Mouse (Mus musculus): ENCODE data around the gene Itprip.

Itprip gene

DNA sequence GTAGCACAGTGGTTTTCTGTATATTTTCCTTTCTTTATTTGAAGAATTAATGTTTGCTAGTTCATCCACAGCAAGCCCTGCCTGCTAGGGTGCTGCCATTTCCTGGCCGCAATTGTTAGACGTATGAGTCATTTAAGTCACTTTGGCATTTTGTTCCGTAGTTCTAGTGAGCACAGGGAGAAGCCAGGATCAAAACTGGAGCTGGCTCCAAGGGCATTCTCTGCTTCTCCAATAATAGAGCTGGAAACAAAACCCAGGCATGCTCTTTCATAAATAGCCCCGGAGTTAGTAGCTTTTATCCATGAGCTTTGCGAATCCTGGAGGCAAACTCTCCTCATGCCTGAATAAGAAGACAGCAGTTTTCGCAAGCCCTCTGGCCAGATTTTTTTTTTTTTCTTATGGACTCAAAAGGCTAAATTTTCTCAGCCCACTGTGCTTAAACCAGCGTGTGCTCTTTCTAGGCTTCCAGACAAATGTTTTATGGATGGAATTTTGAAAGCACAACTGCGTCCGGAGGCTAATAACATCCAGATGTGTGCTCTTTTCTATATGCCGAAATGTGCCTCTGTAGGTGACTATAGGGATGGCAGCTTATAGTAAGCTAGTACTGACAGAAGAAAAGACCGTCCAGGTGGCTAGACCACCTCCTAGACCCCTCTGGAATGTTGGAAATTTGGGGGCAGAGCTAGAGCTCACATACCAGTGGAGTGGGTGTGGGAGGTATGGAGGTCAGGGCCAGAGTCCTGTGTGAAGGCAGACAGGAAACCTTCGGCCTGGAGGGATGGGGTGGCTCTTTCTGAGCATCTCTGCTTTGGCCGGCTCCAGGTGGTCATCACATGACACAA, 64.9 kb downstream of the Itprip start:
- peak; percentile 93 for DNase-seq (ENCODE audit: low read depth, low spot score)

DNA sequence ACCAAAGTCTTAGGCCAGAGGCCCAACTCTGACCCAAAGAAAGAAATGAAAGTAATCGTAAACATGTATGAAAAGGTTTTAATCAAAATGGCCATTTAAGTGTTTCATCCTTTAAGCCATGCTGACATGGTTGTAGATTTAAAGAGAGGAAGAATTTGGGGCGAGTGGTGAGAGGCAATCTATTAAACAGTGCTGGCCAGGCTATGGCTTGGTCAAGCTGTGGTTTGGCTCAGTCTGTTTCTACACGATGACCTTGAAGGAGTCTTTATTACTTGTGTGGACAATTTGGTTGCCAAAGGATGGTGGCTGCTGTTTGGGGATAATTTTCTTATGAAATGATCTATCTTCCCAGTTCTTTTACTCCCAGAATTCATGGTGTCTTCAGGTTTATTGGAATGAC, 66.0 kb downstream of the Itprip start:
- DNase-seq (ENCODE audit: low read depth, low spot score), result peak; percentile 53

GRCm38 (mm10) chr19:47852131-47852530, 67.0 kb downstream of the Itprip start:
- DNase-seq (ENCODE audit: low read depth, low spot score), result peak; percentile 61

DNA sequence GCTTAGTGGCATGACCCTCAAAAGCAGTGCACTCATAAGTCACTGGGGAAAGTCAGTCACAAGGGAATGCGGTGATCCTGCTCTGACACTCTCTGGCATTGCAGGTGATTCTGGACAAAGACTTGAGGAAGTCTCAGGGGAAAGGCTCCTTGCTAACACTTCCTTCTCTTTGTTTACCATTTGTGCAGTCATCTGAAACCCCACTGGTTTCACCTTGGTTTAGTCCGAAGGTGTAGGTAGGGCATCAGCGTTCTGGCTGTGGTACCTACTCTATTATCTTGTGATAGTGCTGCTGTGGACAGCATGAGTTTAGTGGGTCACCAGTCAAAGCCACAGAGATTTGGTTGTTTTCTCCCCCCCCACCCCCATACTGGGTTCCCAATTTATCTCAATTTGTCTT, 69.4 kb downstream of the Itprip start:
- DNase-seq (ENCODE audit: low read depth, low spot score), result no peak
